Mouse (Mus musculus) liver, postnatal 0 days (tissue): ENCODE data around the gene Ctr9. TPM values are rescaled to one million over a fixed set of nuclear protein-coding genes. Genes with fewer than 3 reads are reported as not detected.

Experiments used
- ATAC-seq: fragments of 200-750 bp; cut with Nextera tagmentation; 2 replicates; pipeline ENCODE4 v1.8.0; 2017; ENCODE audit warnings: mild to moderate bottlenecking, moderate library complexity
- DNase-seq: peaks from one replicate; pipeline ENCODE4 v3.0.0-alpha.2; 2016
- H3K27ac ChIP-seq: fragments of 300-500 bp; sonication (generic); 2 replicates; pipeline ENCODE4 v1.5.1; 2014; ENCODE audit warnings: antibody characterized with exemption, moderate library complexity, mild to moderate bottlenecking, low read depth
- H3K27me3 ChIP-seq: fragments of 300-500 bp; sonication (generic); 2 replicates; pipeline ENCODE4 v1.6.1; 2014; ENCODE audit warnings: low read length, control low read depth, mixed read lengths; ENCODE audit not compliant: insufficient read depth
- H3K36me3 ChIP-seq: fragments of 300-500 bp; sonication (generic); replicated peaks from 2 replicates; pipeline ENCODE4 v1.6.1; 2014; ENCODE audit warnings: mild to moderate bottlenecking, control low read depth, low read length, moderate library complexity, mixed read lengths; ENCODE audit not compliant: insufficient read depth
- H3K4me1 ChIP-seq: fragments of 300-500 bp; sonication (generic); 2 replicates; pipeline ENCODE4 v1.6.1; 2014; ENCODE audit warnings: antibody characterized with exemption, mild to moderate bottlenecking, control low read depth; ENCODE audit not compliant: insufficient read depth
- H3K4me2 ChIP-seq: fragments of 300-500 bp; sonication (generic); 2 replicates; pipeline ENCODE4 v1.6.1; 2014; ENCODE audit warnings: low read depth, mild to moderate bottlenecking, low read length, moderate library complexity, mixed read lengths
- H3K4me3 ChIP-seq: fragments of 300-500 bp; sonication (generic); 2 replicates; pipeline ENCODE4 v1.5.1; 2014; ENCODE audit warnings: low read depth, low read length
- H3K9ac ChIP-seq: fragments of 300-500 bp; sonication (generic); replicated peaks from 2 replicates; pipeline ENCODE4 v1.6.1; 2014; ENCODE audit warnings: mild to moderate bottlenecking, moderate library complexity
- H3K9me3 ChIP-seq: fragments of 300-500 bp; sonication (generic); 2 replicates; pipeline ENCODE4 v1.6.1; 2016; ENCODE audit warnings: mild to moderate bottlenecking, control low read depth, low read length, mixed read lengths
- CTCF ChIP-seq: sonication (generic); IDR thresholded peaks from 2 replicates; pipeline ENCODE4 v1.5.1; 2016; ENCODE audit warnings: antibody characterized with exemption, low read depth
- EP300 ChIP-seq: IDR thresholded peaks from 2 replicates; pipeline ENCODE4 v1.6.1; 2016; ENCODE audit warnings: antibody characterized with exemption, low read depth, mild to moderate bottlenecking
- WGBS: fragments of 180-500 bp; shearing (Covaris S2); extraction: QIAGEN DNeasy Blood & Tissue Kit; methylation state at CpG from one replicate; pipeline ENCODE4 v1.1.7; 2014; ENCODE audit not compliant: insufficient replicate concordance; 5-methylcytosine and 5-hydroxymethylcytosine counted together
- polyA plus RNA-seq: library from polyadenylated mRNA; unstranded; fragments of >200 nt; fragmentation: Nextera tagmentation; extraction: Ambion mirVana; gene quantifications from 2 replicates; pipeline ENCODE4 v1.2.1, GENCODE M21; 2015

The Ctr9 gene
- polyA plus RNA-seq, 1 experiment from 2014 or later = 16.8 TPM

GRCm38 (mm10) chr7:110985581-110986265 lies 43.0 kb upstream of the Ctr9 start:
- Histone ChIP-seq H3K36me3 (no peaks in the 10 kb centered on the region), H3K9ac (no peak overlapping the region), H3K4me3 (no peak overlapping the region), H3K27ac (no peak overlapping the region), H3K4me2 (no peak overlapping the region), H3K4me1 (peaks cover 13% of the 10 kb centered on the region; the same call in 1 of the 2 replicates), H3K27me3 (no peaks in the 10 kb centered on the region), H3K9me3 (no peaks in the 10 kb centered on the region)
- ATAC-seq = no peak
- no peak for DNase-seq
- TF ChIP-seq EP300 (no peak), CTCF (no peak)
- 72% methylated on average over 7 of the region's 7 CpGs for WGBS

DNA sequence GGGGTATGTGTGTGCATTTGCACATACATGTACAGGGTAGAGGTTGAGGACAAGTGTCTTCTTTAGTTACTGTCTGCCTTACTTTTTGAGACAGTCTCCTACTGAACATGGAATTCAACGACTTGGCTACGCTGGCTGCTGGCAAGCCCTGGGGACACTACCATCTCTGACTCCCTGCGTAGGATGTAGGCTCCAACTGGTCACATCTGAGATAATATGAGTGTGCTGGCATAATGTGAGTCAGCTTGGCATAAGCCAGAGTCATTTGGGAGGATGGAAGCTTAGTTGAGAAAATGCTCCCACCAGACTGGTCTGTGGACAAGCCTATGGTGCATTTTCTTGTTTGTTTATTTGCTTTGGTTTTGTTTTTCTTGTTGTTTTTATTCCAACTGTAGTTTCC lies 40.7 kb upstream of the Ctr9 start:
- DNase-seq (no peak), ATAC-seq (no peak)
- Histone ChIP-seq H3K4me2 (no peak overlapping the region), H3K27me3 (no peaks in the 10 kb centered on the region), H3K4me1 (peaks cover 13% of the 10 kb centered on the region; the same call in 1 of the 2 replicates), H3K36me3 (no peaks in the 10 kb centered on the region), H3K4me3 (no peak overlapping the region), H3K27ac (no peak overlapping the region), H3K9ac (no peak overlapping the region), H3K9me3 (no peaks in the 10 kb centered on the region)
- WGBS = 92% methylated on average over 3 of the region's 3 CpGs
- TF ChIP-seq EP300 (no peak), CTCF (no peak)

DNA sequence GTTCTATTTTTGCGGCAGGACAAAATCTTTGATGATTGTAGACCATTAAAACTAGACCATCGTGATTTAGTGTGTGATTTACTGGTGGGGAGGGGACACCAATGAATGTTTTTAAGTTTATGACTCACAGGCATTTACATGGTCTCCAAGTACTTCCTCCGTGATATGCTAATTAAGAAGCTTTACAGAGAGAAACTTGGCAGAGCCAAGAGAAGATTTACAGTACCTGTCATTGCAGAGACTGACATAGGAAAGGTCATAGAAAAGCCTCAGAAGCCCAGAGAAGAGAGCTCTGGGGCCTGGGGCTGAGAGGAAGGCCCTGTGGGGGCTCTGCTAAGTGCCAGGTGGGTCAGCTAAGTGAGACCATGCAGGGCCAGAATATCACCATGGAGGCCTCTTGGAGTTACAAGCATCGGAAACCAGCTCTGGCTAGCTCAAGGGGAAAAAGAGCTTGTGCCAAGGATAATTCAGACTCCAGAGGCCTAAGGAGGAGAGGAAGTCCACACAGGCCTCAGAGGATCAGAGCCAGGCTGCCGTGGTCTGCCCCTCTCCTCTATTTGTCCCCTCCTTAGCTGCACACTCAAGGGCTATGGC lies 39.4 kb upstream of the Ctr9 start:
- H3K27me3 ChIP-seq = no peaks in the 10 kb centered on the region
- peaks cover 13% of the 10 kb centered on the region; the same call in 1 of the 2 replicates for H3K4me1 ChIP-seq
- H3K9ac ChIP-seq = no peak overlapping the region
- ATAC-seq = no peak
- H3K36me3 ChIP-seq = no peaks in the 10 kb centered on the region
- H3K9me3 ChIP-seq = no peaks in the 10 kb centered on the region
- 0 out of 2 replicates have a peak overlapping the region, but pooled peaks have one; percentile 7 for H3K27ac ChIP-seq
- 45% methylated on average over 5 of the region's 5 CpGs for WGBS
- no peak for DNase-seq
- no peak overlapping the region for H3K4me2 ChIP-seq
- no peak overlapping the region for H3K4me3 ChIP-seq
- TF ChIP-seq EP300 (no peak), CTCF (no peak)

GRCm38 (mm10) chr7:110990356-110991220 lies 38.2 kb upstream of the Ctr9 start:
- H3K36me3 ChIP-seq = no peaks in the 10 kb centered on the region
- H3K27ac ChIP-seq = no peak overlapping the region
- H3K4me1 ChIP-seq = peaks cover 13% of the 10 kb centered on the region; the same call in 1 of the 2 replicates
- H3K27me3 ChIP-seq = no peaks in the 10 kb centered on the region
- 37% methylated on average over 5 of the region's 5 CpGs for WGBS
- H3K4me3 ChIP-seq = no peak overlapping the region
- DNase-seq (no peak), ATAC-seq (peak; percentile 67)
- TF ChIP-seq CTCF (no peak), EP300 (no peak)
- no peak overlapping the region for H3K4me2 ChIP-seq
- no peak overlapping the region for H3K9ac ChIP-seq
- no peaks in the 10 kb centered on the region for H3K9me3 ChIP-seq

DNA sequence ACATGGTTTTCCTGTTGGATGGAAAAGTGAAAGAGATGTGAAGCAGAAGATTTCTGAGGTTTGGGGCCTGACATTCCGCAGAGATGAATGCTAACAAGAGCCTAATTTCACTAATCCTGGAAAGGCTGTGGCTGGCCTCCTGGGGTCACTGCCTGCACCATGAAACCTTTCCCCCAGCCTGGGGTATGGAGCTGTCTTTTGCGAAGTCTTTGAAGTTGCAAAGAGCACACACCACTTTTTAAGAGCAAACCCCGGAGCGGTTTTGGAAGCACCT lies 37.6 kb upstream of the Ctr9 start:
- Histone ChIP-seq H3K9ac (no peak overlapping the region), H3K36me3 (no peaks in the 10 kb centered on the region), H3K27ac (no peak overlapping the region), H3K9me3 (no peaks in the 10 kb centered on the region), H3K27me3 (no peaks in the 10 kb centered on the region), H3K4me1 (peaks cover 7% of the 10 kb centered on the region; the same call in 1 of the 2 replicates), H3K4me3 (no peak overlapping the region), H3K4me2 (no peak overlapping the region)
- 67% methylated on average over 4 of the region's 4 CpGs for WGBS
- DNase-seq = no peak
- TF ChIP-seq EP300 = no peak
- TF ChIP-seq CTCF = no peak
- ATAC-seq = no peak
